Mouse (Mus musculus): ENCODE data around the gene Plekha7.

DNA sequence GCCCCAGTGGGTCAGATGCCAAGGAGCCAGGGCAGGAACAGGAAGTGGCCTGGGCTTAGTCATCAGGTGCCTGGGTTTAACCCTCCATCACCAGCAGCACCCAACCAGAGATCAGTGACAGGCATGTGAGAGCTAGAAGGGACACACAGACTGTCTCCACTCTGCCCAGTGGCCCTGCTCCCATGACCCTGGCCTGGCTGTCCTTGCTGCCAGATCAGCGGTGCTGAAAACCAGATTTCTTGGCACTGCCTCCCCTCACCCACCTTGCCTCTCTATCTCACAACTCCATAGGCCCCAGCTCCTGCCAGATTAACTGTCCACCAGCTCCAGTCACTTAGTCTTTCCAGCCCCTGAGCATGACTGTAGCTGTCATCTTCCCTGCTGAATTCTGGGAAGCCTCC is 107.2 kb downstream of the Plekha7 start:
- no peak for TF ChIP-seq CTCF (IDR thresholded peaks at IDR 0.05; ENCODE audit: borderline replicate concordance, control insufficient read depth, extremely low read depth, insufficient read depth, low read length, poor library complexity)
- no peak for TF ChIP-seq POLR2A (IDR thresholded peaks at IDR 0.05; ENCODE audit: control insufficient read depth, extremely low read depth, insufficient read depth, low read length, poor library complexity)

Measured in thymus, adult 2 months (tissue).